Mouse (Mus musculus) thymus, adult 2 months (tissue): ENCODE data around the gene Adamts2. TPM values are rescaled to one million over a fixed set of nuclear protein-coding genes. Genes with fewer than 3 reads are reported as not detected.
A peak's percentile ranks its signal among the peaks of the same experiment; 100 is the strongest.

Experiments
- DNase-seq: peaks from one replicate; pipeline ENCODE4 v3.0.0; 2021
- H3K27ac ChIP-seq: fragments of 200-500 bp; 2 replicates; pipeline ENCODE4 v1.5.1; 2012; ENCODE audit warnings: low read length, control low read depth; ENCODE audit not compliant: control insufficient read depth, insufficient read depth
- H3K27me3 ChIP-seq: fragments of 200-500 bp; 2 replicates; pipeline ENCODE4 v1.6.1; 2012; ENCODE audit warnings: mild to moderate bottlenecking, low read length, moderate library complexity, mixed read lengths; ENCODE audit not compliant: control insufficient read depth, insufficient read depth
- H3K36me3 ChIP-seq: fragments of 200-500 bp; 2 replicates; pipeline ENCODE4 v1.6.1; 2012; ENCODE audit warnings: mild to moderate bottlenecking, low read length, moderate library complexity; ENCODE audit not compliant: control insufficient read depth, insufficient read depth
- H3K4me1 ChIP-seq: fragments of 200-500 bp; replicated peaks from 2 replicates; pipeline ENCODE4 v1.6.1; 2012; ENCODE audit warnings: low read length; ENCODE audit not compliant: control insufficient read depth, insufficient read depth
- H3K4me3 ChIP-seq: fragments of 200-500 bp; 2 replicates; pipeline ENCODE4 v1.5.1; 2012; ENCODE audit warnings: mild to moderate bottlenecking, low read length, control low read depth, moderate library complexity; ENCODE audit not compliant: control insufficient read depth, insufficient read depth
- CTCF ChIP-seq: fragments of 200-500 bp; IDR thresholded peaks from 2 replicates; pipeline ENCODE4 v1.5.1; 2012; ENCODE audit warnings: mild to moderate bottlenecking, control low read depth, low read length, moderate library complexity, borderline replicate concordance; ENCODE audit not compliant: control insufficient read depth, poor library complexity, insufficient read depth; ENCODE audit errors: extremely low read depth
- POLR2A ChIP-seq: fragments of 200-500 bp; IDR thresholded peaks from 2 replicates; pipeline ENCODE4 v1.6.1; 2012; ENCODE audit warnings: mild to moderate bottlenecking, low read length, control low read depth, moderate library complexity; ENCODE audit not compliant: control insufficient read depth, poor library complexity, insufficient read depth; ENCODE audit errors: extremely low read depth
- WGBS: fragments of 180-500 bp; shearing (Covaris S2); methylation state at CpG from one replicate; pipeline ENCODE4 v1.1.7; 2018; 5-methylcytosine and 5-hydroxymethylcytosine counted together
- polyA plus RNA-seq: library from polyadenylated mRNA; depleted of rRNA; stranded (reverse); fragments of >200 nt; gene quantifications from 2 replicates; pipeline ENCODE4 v1.2.3, GENCODE M21; 2012; rRNA removed

Gene Adamts2
- polyA plus RNA-seq, 1 experiment, result 5.5 TPM

GRCm38 (mm10) chr11:50850989-50851601, 249.2 kb downstream of the Adamts2 start:
- no peak overlapping the region for H3K27ac ChIP-seq
- H3K27me3 ChIP-seq, result no peaks in the 10 kb centered on the region; the same call in 1 of the 2 replicates
- no peaks in the 10 kb centered on the region for H3K36me3 ChIP-seq
- peaks cover 37% of the 10 kb centered on the region for H3K4me1 ChIP-seq
- DNase-seq, result peak; percentile 42
- H3K4me3 ChIP-seq, result peak overlapping the region; percentile 42
- 1% methylated on average over 72 of the region's 72 CpGs for WGBS
- no peak for TF ChIP-seq POLR2A
- no peak for TF ChIP-seq CTCF

Other genes starting within 250 kb of the Adamts2 start
- 0.16 TPM in 1 of 2 replicates, not detected in the other for gene Cby3, start 247.6 kb upstream of the Adamts2 start, polyA plus RNA-seq
- 147 and 164 TPM in 2 replicates for gene Hnrnph1, start 225.1 kb upstream of the Adamts2 start, polyA plus RNA-seq
- 9.5 and 10.7 TPM in 2 replicates for gene Rufy1, start 171.0 kb upstream of the Adamts2 start, polyA plus RNA-seq
- gene Zfp354c, start 225.6 kb downstream of the Adamts2 start, polyA plus RNA-seq, result 5.1 and 5.8 TPM in 2 replicates
- 0.34 and 0.37 TPM in 2 replicates for gene Zfp879, start 239.5 kb downstream of the Adamts2 start, polyA plus RNA-seq
- 2.3 and 2.9 TPM in 2 replicates for gene Grm6, start 248.6 kb downstream of the Adamts2 start, polyA plus RNA-seq